Mouse (Mus musculus) neural tube, embryonic 15.5 days (tissue): ENCODE measurements around the gene Rgs17. TPM values are rescaled to one million over a fixed set of nuclear protein-coding genes. Genes with fewer than 3 reads are reported as not detected.

Source experiments
- ATAC-seq: fragments of 200-750 bp; cut with Nextera tagmentation; 2 replicates; pipeline ENCODE4 v1.8.0; 2017; ENCODE audit warnings: mild to moderate bottlenecking, moderate TSS enrichment, moderate library complexity; ENCODE audit not compliant: low FRiP score
- H3K27ac ChIP-seq: fragments of 300-500 bp; sonication (generic); replicated peaks from 2 replicates; pipeline ENCODE4 v1.5.1; 2015; ENCODE audit warnings: mild to moderate bottlenecking, inconsistent platforms
- H3K27me3 ChIP-seq: fragments of 300-500 bp; sonication (generic); replicated peaks from 2 replicates; pipeline ENCODE4 v1.6.1; 2015; ENCODE audit warnings: inconsistent platforms
- H3K36me3 ChIP-seq: fragments of 300-500 bp; sonication (generic); 2 replicates; pipeline ENCODE4 v1.6.1; 2015; ENCODE audit warnings: inconsistent platforms
- H3K4me1 ChIP-seq: fragments of 300-500 bp; sonication (generic); 2 replicates; pipeline ENCODE4 v1.6.1; 2015; ENCODE audit warnings: inconsistent platforms
- H3K4me2 ChIP-seq: fragments of 300-500 bp; sonication (generic); 2 replicates; pipeline ENCODE4 v1.6.1; 2015; ENCODE audit warnings: inconsistent platforms, mild to moderate bottlenecking, moderate library complexity
- H3K4me3 ChIP-seq: fragments of 300-500 bp; sonication (generic); replicated peaks from 2 replicates; pipeline ENCODE4 v1.5.1; 2015; ENCODE audit warnings: mild to moderate bottlenecking, inconsistent platforms
- H3K9ac ChIP-seq: fragments of 300-500 bp; sonication (generic); replicated peaks from 2 replicates; pipeline ENCODE4 v1.6.1; 2015; ENCODE audit warnings: mild to moderate bottlenecking, inconsistent platforms
- H3K9me3 ChIP-seq: fragments of 300-500 bp; sonication (generic); replicated peaks from 2 replicates; pipeline ENCODE4 v1.6.1; 2016; ENCODE audit warnings: inconsistent platforms
- WGBS: fragments of 180-500 bp; shearing (Covaris S2); methylation state at CpG from one replicate; pipeline ENCODE4 v1.1.7; 2015; ENCODE audit warnings: mixed read lengths; 5-methylcytosine and 5-hydroxymethylcytosine counted together
- polyA plus RNA-seq: library from polyadenylated mRNA; unstranded; fragments of >200 nt; fragmentation: Nextera tagmentation; extraction: Ambion mirVana; gene quantifications from 2 replicates; pipeline ENCODE4 v1.2.1, GENCODE M21; 2015

Gene Rgs17
- polyA plus RNA-seq, 1 experiment from 2014 or later = 31.0 TPM

DNA sequence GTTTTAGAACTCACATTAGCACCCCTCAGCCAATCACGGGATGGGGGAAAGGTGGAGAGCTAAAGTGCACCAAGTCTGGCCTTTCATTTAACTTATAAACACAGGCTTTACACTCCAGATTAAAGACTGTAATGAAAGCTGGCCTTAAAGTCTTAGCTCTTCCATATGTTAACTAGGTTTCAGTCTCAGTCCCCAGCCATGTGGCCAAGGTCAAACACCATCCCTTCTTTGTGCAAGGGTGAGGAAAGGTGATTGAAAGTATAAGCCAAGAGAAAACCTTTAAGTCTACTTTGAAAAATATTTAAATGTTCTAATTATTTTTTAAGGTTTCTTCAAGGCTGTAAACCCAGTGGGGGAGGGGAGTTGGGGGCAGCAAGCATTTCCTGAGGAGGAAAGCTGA lies 118.5 kb downstream of the Rgs17 start:
- Histone ChIP-seq H3K9ac (0 out of 2 replicates have a peak overlapping the region, but pooled peaks have one; percentile 10), H3K4me2 (peak overlapping the region; percentile 43), H3K9me3 (no peaks in the 10 kb centered on the region), H3K27ac (no peak overlapping the region), H3K4me3 (peak overlapping the region; percentile 16), H3K36me3 (peaks cover 17% of the 10 kb centered on the region), H3K4me1 (peaks cover 27% of the 10 kb centered on the region), H3K27me3 (no peaks in the 10 kb centered on the region)
- no peak for ATAC-seq
- WGBS = 15% methylated on average over 1 of the region's 1 CpGs

DNA sequence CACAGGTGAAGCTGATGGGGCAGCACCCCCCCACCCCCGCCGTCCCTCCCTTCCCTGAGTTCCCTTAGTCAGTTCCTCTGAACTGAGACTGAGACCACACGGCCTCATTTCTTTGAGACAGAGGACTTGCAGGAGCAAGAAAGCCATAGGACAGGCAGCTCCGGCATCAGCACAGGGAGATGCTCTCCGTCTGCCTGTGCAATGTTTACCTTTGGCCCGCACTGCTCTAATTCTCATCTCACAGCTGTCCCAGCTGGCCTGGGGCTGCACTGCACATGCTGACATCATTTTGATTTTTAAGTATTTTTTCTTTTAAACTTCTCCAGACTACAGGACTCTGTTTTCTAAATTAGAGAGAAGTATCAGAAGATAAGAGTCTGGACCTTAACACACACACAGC lies 119.3 kb downstream of the Rgs17 start:
- Histone ChIP-seq H3K4me1 (peaks cover 27% of the 10 kb centered on the region), H3K9ac (0 out of 2 replicates have a peak overlapping the region, but pooled peaks have one; percentile 8), H3K4me2 (peak overlapping the region; percentile 43), H3K36me3 (peaks cover 25% of the 10 kb centered on the region), H3K9me3 (no peaks in the 10 kb centered on the region), H3K4me3 (0 out of 2 replicates have a peak overlapping the region, but pooled peaks have one; percentile 5), H3K27ac (no peak overlapping the region), H3K27me3 (no peaks in the 10 kb centered on the region)
- 42% methylated on average over 6 of the region's 6 CpGs for whole genome bisulfite sequencing
- ATAC-seq = no peak

DNA sequence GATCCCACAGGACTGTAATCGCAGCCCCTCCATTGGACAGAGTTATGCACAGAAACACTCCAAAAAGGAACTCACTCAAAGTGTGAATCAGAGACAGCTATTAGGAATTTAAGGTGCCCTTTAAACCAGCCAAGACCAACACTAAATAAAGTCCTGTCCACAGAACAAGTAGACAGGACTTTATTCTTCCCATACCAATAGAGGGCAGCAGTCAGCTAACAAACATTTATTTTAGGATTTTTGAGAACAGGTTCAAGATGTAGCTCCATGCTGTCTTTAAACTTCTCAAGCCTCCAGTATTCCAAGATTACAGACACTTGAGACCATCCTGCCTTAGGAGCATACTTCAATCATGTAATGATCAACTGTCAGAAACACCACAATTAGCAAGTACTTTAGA lies 121.7 kb downstream of the Rgs17 start:
- Histone ChIP-seq H3K27me3 (no peaks in the 10 kb centered on the region), H3K36me3 (peaks cover 26% of the 10 kb centered on the region), H3K9me3 (no peaks in the 10 kb centered on the region), H3K27ac (no peak overlapping the region), H3K9ac (no peak overlapping the region), H3K4me3 (no peak overlapping the region), H3K4me2 (no peak overlapping the region), H3K4me1 (peaks cover 21% of the 10 kb centered on the region)
- no peak for ATAC-seq
- WGBS = 100% methylated on average over 1 of the region's 1 CpGs

DNA sequence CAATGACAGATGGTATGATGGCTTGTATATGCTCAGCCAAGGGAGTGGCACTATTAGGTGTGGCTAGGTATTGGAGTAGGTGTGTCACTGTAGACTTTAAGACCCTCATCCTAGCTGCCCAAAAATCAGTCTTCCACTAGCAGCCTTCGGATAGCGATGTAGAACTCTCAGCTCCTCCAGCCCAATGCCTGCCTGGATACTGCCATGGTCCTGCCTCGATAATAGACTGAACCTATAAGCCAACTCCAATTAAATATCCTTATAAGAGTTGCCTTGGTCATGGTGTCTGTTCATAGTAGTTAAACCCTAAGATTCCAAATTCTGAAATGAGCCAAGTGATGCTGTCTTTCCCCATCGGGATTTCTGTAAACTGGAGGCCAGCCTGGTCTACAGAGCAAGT lies 124.1 kb downstream of the Rgs17 start:
- Histone ChIP-seq H3K4me2 (no peak overlapping the region), H3K36me3 (peaks cover 26% of the 10 kb centered on the region), H3K27ac (no peak overlapping the region), H3K9ac (no peak overlapping the region), H3K27me3 (no peaks in the 10 kb centered on the region), H3K4me3 (no peak overlapping the region), H3K4me1 (peaks cover 6% of the 10 kb centered on the region), H3K9me3 (no peaks in the 10 kb centered on the region)
- no peak for ATAC-seq
- WGBS = 86% methylated on average over 4 of the region's 4 CpGs

DNA sequence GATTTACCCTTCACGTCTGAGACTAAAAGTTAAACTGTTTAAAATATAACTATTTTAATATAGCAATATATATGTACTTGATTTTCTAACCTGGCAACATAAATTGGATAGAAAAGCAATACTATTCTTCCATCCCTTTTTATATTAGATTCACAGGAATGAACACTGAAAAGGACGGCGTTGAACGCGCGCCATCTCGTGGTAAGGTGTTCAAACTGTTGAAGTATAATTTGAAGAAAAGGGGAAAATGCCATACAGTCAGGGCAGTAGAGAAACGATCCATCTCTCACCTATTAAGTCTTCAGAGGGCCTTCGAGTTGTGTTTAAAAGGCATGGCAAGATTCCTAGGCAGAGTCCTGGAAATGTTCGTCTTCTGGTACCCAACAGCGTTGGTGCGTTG lies 131.5 kb downstream of the Rgs17 start:
- Histone ChIP-seq H3K9me3 (no peaks in the 10 kb centered on the region), H3K4me2 (no peak overlapping the region), H3K4me3 (no peak overlapping the region), H3K27me3 (no peaks in the 10 kb centered on the region), H3K36me3 (no peaks in the 10 kb centered on the region), H3K4me1 (no peaks in the 10 kb centered on the region), H3K9ac (no peak overlapping the region), H3K27ac (no peak overlapping the region)
- no peak; the same call in 1 of the 2 replicates for ATAC-seq
- 23% methylated on average over 12 of the region's 12 CpGs for WGBS

DNA sequence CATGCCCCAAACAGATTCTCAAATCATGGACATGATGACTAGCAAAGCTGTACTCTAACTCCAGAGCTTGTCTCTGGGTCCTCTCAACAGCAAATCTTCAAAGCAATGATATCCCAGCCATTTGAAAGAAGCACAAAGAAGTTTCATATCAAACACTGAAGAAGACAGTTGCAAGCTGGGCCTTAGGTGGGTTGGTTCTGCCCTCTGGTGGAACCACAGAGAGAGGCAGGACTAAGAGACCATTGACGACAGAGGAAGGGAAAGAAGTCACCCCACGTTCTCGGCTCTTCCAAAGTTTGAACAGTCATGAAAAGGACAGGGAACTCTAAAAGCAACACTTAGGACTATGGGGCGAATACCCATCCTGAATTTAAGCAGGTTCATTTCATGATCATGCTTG lies 135.3 kb downstream of the Rgs17 start:
- H3K4me3 ChIP-seq = no peak overlapping the region
- no peak overlapping the region for H3K27ac ChIP-seq
- no peaks in the 10 kb centered on the region for H3K27me3 ChIP-seq
- H3K4me1 ChIP-seq = no peaks in the 10 kb centered on the region
- H3K4me2 ChIP-seq = no peak overlapping the region
- H3K9ac ChIP-seq = no peak overlapping the region
- ATAC-seq = no peak
- no peaks in the 10 kb centered on the region for H3K9me3 ChIP-seq
- 21% methylated on average over 4 of the region's 4 CpGs for WGBS
- no peaks in the 10 kb centered on the region for H3K36me3 ChIP-seq

Other genes with a start within 250 kb of the Rgs17 start
- gene Fbxo5, start 116.8 kb downstream of the Rgs17 start, polyA plus RNA-seq = 12.0 and 21.9 TPM in 2 replicates
- 12.1 and 12.3 TPM in 2 replicates for gene Mtrf1l, start 98.5 kb downstream of the Rgs17 start, polyA plus RNA-seq